Mouse (Mus musculus): ENCODE measurements around the gene Clec16a.

DNA sequence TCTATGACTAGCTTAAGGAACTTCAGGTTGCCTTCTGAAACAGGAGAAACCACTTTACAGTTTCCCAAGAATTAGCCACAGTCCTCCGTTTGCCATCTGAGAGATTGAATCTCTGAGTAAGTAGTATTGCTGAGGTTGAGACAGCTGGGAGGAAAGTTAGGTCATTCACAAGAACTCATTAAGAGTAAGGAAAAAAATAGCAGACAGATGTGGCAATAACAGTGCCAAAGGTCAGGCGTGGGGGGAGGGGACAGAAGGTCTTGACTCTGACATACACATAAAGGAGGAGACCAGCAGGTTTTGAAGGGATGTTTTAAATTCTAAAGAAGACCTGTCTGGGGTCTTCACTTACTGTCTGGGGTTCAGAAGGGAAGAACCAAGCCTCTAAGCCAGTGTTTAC lies 157.3 kb downstream of the Clec16a start:
- no peak for TF ChIP-seq CTCF (IDR thresholded peaks at IDR 0.05; ENCODE audit: low read depth)
- TF ChIP-seq EP300 (IDR thresholded peaks at IDR 0.05; ENCODE audit: low read depth) = no peak

Measured in liver, embryonic 14.5 days (tissue).